Mouse (Mus musculus): ENCODE data around the gene Vpreb1.

DNA sequence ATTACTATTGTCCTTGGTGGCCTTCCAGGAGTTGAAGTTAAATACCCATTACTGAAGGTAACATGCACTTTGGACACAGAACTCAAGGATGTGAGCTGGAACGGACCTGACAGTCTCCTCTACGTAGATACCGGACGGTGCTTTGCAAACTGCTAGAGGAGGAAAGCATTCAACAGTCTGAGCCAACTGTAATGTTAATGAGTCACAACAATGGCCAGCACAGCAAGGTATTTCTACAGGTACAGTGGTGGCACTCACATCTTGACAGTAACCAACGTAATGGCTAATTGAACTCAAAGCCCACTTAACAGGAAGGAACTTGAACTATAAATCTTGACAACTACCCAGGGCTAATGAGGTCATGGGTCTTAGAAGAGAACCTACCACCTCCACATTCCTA is 45.2 kb downstream of the Vpreb1 start:
- no peak for TF ChIP-seq EP300 (IDR thresholded peaks at IDR 0.05; ENCODE audit: low read depth)
- TF ChIP-seq CTCF (IDR thresholded peaks at IDR 0.05; ENCODE audit: low read depth): no peak
